Mouse (Mus musculus) limb, embryonic 14.5 days (tissue): ENCODE measurements around the gene Pcsk4. TPM values are rescaled to one million over a fixed set of nuclear protein-coding genes. Genes with fewer than 3 reads are reported as not detected.

Experiments
- ATAC-seq: fragments of 200-750 bp; cut with Nextera tagmentation; 2 replicates; pipeline ENCODE4 v1.8.0; 2017; ENCODE audit warnings: low read depth, moderate number of reproducible peaks, moderate TSS enrichment; ENCODE audit not compliant: low FRiP score
- DNase-seq: peaks from one replicate; pipeline ENCODE4 v3.0.0-alpha.2; 2015; ENCODE audit warnings: low spot score
- H3K27ac ChIP-seq: fragments of 300-500 bp; sonication (generic); replicated peaks from 2 replicates; pipeline ENCODE4 v1.5.1; 2014; ENCODE audit warnings: low read depth, mild to moderate bottlenecking, low read length, moderate library complexity, mixed read lengths
- H3K27me3 ChIP-seq: fragments of 300-500 bp; sonication (generic); 2 replicates; pipeline ENCODE4 v1.6.1; 2014; ENCODE audit warnings: low read length, mixed read lengths; ENCODE audit not compliant: control insufficient read depth, insufficient read depth
- H3K36me3 ChIP-seq: fragments of 300-500 bp; sonication (generic); 2 replicates; pipeline ENCODE4 v1.6.1; 2014; ENCODE audit warnings: mild to moderate bottlenecking, low read length, moderate library complexity, mixed read lengths; ENCODE audit not compliant: control insufficient read depth, insufficient read depth
- H3K4me1 ChIP-seq: fragments of 300-500 bp; sonication (generic); 2 replicates; pipeline ENCODE4 v1.6.1; 2014; ENCODE audit warnings: antibody characterized with exemption, low read length, mixed read lengths; ENCODE audit not compliant: control insufficient read depth, insufficient read depth
- H3K4me2 ChIP-seq: fragments of 300-500 bp; sonication (generic); replicated peaks from 2 replicates; pipeline ENCODE4 v1.6.1; 2014; ENCODE audit warnings: low read depth, mild to moderate bottlenecking, low read length, moderate library complexity; ENCODE audit not compliant: severe bottlenecking
- H3K4me3 ChIP-seq: fragments of 300-500 bp; sonication (generic); replicated peaks from 2 replicates; pipeline ENCODE4 v1.5.1; 2014; ENCODE audit warnings: low read length
- H3K9ac ChIP-seq: fragments of 300-500 bp; sonication (generic); 2 replicates; pipeline ENCODE4 v1.6.1; 2014; ENCODE audit warnings: mild to moderate bottlenecking, low read depth, low read length, moderate library complexity; ENCODE audit not compliant: severe bottlenecking
- H3K9me3 ChIP-seq: fragments of 300-500 bp; sonication (generic); 2 replicates; pipeline ENCODE4 v1.6.1; 2016; ENCODE audit warnings: low read length; ENCODE audit not compliant: control insufficient read depth
- POLR2A ChIP-seq: fragments of 200-500 bp; IDR thresholded peaks from 2 replicates; pipeline ENCODE4 v1.8.0; 2012; ENCODE audit warnings: inconsistent platforms, mild to moderate bottlenecking, moderate library complexity, borderline replicate concordance; ENCODE audit not compliant: insufficient read depth, insufficient read length; ENCODE audit errors: extremely low read depth
- WGBS: fragments of 180-500 bp; shearing (Covaris S2); extraction: QIAGEN DNeasy Blood & Tissue Kit; methylation state at CpG from one replicate; pipeline ENCODE4 v1.1.7; 2014; 5-methylcytosine and 5-hydroxymethylcytosine counted together
- polyA plus RNA-seq, 2 experiments: library from polyadenylated mRNA; depleted of rRNA in 1 of 2; stranded (reverse) in 1 of 2; unstranded in 1 of 2; fragments of >200 nt; fragmentation: Nextera tagmentation in 1 of 2; extraction: Ambion mirVana in 1 of 2; gene quantifications; 2 replicates each; pipeline versions ENCODE4 v1.2.1 to v1.2.3; 2012 to 2014

Gene Pcsk4
- polyA plus RNA-seq, 2 experiments = 4.2 to 7.8 TPM

DNA sequence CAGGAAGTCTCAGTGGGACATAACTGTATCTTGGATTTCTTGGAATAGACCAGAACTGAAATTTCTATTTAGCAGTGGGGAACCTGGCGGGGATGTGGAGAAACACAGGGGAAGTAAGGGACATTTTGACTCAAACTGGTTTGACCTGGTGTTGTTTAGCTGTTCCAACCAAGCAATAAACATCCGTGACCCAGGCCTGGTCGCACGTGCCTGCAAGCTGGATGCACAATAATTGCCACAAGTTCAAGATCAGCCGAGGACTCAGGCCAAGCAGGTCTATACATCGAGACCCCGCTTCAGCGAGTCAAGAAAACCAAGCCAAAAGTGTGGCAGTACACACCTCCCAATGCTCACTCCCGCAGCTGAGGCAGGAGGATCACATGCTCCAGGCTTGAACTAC lies 42.7 kb upstream of the Pcsk4 start:
- 53% methylated on average over 9 of the region's 9 CpGs for WGBS

DNA sequence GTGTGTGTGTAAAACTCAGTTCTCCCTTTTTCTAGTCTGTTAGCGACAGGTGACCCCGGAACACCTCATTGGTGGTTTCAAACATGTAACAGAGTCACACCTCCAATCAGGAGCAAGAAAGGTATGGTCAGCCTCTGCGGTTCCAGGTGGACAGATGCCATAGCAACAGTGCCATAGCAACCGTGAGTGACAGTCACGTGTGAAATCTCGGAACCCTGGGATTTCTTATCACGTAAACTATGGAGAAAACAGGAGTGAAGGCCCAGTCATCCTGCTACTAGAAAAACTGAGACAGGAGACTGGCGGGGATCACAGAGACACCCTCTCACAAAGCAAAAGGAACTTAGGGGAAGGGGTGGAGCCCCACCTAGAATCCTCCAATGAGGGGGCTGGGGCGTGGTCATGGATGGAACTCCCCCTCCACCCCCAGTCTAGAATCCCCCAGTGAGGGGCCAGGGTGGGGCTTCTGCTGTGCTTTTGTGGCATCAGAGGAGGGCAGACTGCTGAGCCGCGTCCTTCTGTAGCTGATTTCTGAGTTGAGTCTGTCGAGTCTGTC lies 42.2 kb upstream of the Pcsk4 start:
- Histone ChIP-seq H3K4me3 (peak overlapping the region; percentile 29), H3K36me3 (no peaks in the 10 kb centered on the region), H3K27me3 (no peaks in the 10 kb centered on the region), H3K4me1 (peaks cover 7% of the 10 kb centered on the region), H3K27ac (no peak overlapping the region), H3K9ac (0 out of 2 replicates have a peak overlapping the region, but pooled peaks have one; percentile 0), H3K4me2 (peak overlapping the region; percentile 32), H3K9me3 (no peaks in the 10 kb centered on the region)
- 2% methylated on average over 12 of the region's 12 CpGs for WGBS
- no peak for TF ChIP-seq POLR2A
- peak; percentile 87 for DNase-seq
- peak; percentile 86 for ATAC-seq

More for the DNA sequence above, 42.7 kb upstream of the Pcsk4 start:
- Histone ChIP-seq H3K36me3 (no peaks in the 10 kb centered on the region), H3K4me2 (peak overlapping the region; percentile 32), H3K4me3 (peak overlapping the region; percentile 29), H3K9ac (0 out of 2 replicates have a peak overlapping the region, but pooled peaks have one; percentile 0), H3K27ac (no peak overlapping the region), H3K4me1 (peaks cover 7% of the 10 kb centered on the region), H3K27me3 (no peaks in the 10 kb centered on the region), H3K9me3 (no peaks in the 10 kb centered on the region)
- no peak for DNase-seq
- no peak for TF ChIP-seq POLR2A
- ATAC-seq = no peak

DNA sequence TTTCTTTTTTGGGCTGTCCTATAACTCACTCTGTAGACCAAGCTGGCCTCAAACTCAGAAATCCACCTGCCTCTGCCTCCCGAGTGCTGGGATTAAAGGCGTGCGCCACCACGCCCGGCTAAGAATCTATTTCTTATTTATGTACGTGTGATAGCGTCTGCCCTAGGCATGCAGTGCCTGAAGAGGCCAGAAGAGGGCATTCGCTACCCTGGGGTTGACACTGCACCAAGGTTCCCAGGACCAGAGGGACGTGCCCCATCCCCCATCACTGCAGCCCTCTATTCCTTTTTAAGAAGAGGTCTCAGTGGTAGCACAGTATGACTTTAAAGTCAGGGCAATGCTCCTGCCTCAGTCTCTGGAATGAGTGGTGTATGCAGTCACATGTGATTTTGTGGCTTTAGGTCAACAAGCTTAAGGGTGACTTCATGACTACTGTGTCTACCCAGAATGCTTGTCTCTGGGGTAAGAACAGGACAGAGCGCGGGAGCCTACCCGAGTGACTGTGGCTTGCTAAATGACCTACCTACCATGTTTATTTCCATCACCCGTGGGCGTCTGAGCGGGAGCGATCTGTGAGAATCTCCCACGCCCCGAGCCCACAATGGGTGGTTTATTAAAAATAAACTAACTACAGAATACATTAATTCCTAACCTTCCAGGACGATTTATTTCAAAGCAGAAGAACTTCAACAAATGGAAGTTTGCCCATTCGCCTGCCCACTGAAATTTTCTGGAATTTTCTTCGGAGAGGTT lies 40.9 kb upstream of the Pcsk4 start:
- Histone ChIP-seq H3K4me1 (peaks cover 7% of the 10 kb centered on the region), H3K9me3 (no peaks in the 10 kb centered on the region), H3K4me3 (no peak overlapping the region), H3K9ac (no peak overlapping the region), H3K27me3 (no peaks in the 10 kb centered on the region), H3K4me2 (no peak overlapping the region), H3K36me3 (no peaks in the 10 kb centered on the region), H3K27ac (no peak overlapping the region)
- DNase-seq = no peak
- no peak for TF ChIP-seq POLR2A
- ATAC-seq = no peak
- WGBS = 83% methylated on average over 21 of the region's 21 CpGs

DNA sequence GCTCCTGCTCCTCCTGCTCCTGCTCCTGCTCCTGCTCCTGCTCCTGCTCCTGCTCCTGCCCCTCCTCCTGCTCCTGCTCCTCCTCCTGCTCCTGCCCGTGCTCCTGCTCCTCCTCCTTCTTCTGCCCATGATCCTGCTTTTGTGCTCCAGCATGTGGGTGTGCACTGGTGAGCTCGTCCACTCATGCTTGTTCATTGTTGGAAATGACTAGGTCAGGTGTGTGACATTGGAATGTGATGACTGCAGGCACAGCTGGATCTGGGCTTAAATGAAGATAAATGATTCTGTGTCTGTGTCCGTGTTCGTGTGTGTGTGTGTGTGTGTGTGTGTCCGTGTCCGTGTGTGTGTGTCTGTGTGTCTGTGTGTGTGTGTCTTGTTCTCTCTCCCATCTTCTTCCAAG lies 39.1 kb upstream of the Pcsk4 start:
- H3K27ac ChIP-seq = no peak overlapping the region
- ATAC-seq (no peak), DNase-seq (no peak)
- H3K4me1 ChIP-seq = peaks cover 7% of the 10 kb centered on the region
- no peak for TF ChIP-seq POLR2A
- no peaks in the 10 kb centered on the region for H3K9me3 ChIP-seq
- no peak overlapping the region for H3K4me2 ChIP-seq
- no peak overlapping the region for H3K9ac ChIP-seq
- H3K36me3 ChIP-seq = no peaks in the 10 kb centered on the region
- 89% methylated on average over 6 of the region's 6 CpGs for WGBS
- no peaks in the 10 kb centered on the region for H3K27me3 ChIP-seq
- H3K4me3 ChIP-seq = no peak overlapping the region

DNA sequence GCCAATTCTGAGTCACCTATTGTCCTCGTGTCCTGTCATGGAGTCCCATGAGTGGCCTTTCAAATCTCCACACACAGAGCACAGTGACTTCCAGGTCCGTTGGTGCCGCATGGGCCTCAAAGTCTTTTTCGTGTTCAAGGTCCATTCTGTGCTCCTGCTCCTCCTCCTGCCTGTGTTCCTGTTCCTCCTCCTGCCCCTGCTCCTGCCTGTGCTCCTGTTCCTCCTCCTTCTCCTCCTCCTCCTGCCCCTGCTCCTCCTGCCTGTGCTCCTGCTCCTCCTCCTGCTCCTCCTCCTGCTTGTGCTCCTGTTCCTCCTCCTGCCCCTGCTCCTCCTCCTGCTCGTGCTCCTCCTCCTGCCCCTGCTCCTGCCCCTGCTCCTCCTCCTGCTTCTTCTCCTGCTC lies 38.7 kb upstream of the Pcsk4 start:
- Histone ChIP-seq H3K4me3 (no peak overlapping the region), H3K27me3 (no peaks in the 10 kb centered on the region), H3K27ac (no peak overlapping the region), H3K4me1 (peaks cover 7% of the 10 kb centered on the region), H3K4me2 (no peak overlapping the region), H3K9me3 (no peaks in the 10 kb centered on the region), H3K9ac (no peak overlapping the region), H3K36me3 (no peaks in the 10 kb centered on the region)
- DNase-seq (no peak), ATAC-seq (no peak)
- 47% methylated on average over 5 of the region's 5 CpGs for WGBS
- TF ChIP-seq POLR2A = no peak
